Mouse (Mus musculus): ENCODE data around the gene Gimap7. TPM values are rescaled to one million over a fixed set of nuclear protein-coding genes. Genes with fewer than 3 reads are reported as not detected.

Gimap7 gene
- polyA plus RNA-seq, 1 experiment from 2014 or later, result not detected

DNA sequence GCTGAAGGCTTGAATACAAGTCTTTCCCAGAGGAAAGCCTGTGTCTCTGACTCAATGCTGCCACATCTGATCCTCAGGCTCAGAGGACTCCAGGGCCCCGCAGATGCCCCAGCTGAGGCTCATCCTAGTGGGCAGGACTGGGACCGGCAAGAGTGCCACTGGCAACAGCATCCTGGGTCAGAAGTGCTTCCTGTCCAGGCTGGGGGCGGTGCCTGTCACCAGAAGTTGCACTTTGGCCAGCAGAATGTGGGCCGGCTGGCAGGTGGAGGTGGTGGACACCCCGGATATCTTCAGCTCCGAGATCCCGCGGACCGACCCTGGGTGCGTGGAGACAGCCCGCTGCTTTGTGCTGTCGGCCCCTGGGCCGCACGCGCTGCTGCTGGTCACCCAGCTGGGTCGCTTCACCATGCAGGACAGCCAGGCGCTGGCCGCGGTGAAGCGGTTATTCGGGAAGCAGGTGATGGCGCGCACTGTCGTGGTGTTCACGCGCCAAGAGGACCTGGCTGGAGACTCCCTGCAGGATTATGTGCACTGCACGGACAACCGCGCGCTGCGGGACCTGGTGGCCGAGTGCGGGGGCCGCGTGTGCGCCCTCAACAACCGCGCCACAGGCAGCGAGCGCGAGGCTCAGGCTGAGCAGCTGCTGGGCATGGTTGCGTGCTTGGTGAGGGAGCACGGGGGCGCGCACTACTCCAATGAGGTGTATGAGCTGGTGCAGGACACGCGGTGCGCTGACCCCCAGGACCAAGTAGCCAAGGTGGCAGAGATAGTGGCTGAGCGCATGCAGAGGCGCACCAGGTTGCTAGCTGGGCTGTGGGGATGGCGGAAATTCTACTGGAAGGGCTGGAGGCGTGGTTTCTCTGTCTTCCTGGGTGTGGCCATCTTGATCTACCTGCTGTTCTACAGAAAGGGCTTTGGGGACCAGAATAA lies 24.3 kb downstream of the Gimap7 start:
- 2% methylated on average over 52 of the region's 52 CpGs for WGBS
- H3K27me3 ChIP-seq, result peaks cover 58% of the 10 kb centered on the region
- H3K9ac ChIP-seq (replicated peaks), result no peak overlapping the region
- peak overlapping the region; percentile 77 for H3K4me2 ChIP-seq
- H3K27ac ChIP-seq, result no peak overlapping the region
- H3K36me3 ChIP-seq, result no peaks in the 10 kb centered on the region
- no peak; the same call in 1 of the 2 replicates for ATAC-seq (ENCODE audit: insufficient number of reproducible peaks, insufficient read depth, low FRiP score, low TSS enrichment, low read depth)
- no peaks in the 10 kb centered on the region for H3K9me3 ChIP-seq
- peaks cover 11% of the 10 kb centered on the region; the same call in 1 of the 2 replicates for H3K4me1 ChIP-seq (replicated peaks)
- H3K4me3 ChIP-seq (replicated peaks), result peak overlapping the region; percentile 46

DNA sequence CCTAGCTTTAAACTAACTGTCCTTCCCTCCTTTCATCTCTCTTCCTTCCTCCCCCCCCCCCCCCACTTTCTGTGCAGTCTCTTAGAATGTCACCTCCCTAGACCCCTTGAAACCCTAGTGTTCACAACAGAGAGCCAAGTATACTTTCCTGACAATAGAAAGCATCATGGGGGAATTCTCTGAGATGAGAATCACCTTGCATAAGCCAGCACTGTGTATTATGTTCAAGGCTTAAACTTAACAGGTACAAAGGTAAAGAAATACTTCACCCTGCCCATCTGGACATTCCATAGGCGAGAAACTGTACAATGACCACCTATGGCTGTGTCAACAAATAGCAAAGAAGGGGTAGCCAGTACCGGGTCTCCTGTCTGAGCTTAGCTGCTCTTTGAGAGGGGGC lies 27.1 kb downstream of the Gimap7 start:
- H3K27me3 ChIP-seq, result peaks cover 53% of the 10 kb centered on the region
- no peaks in the 10 kb centered on the region for H3K36me3 ChIP-seq
- no peaks in the 10 kb centered on the region for H3K9me3 ChIP-seq
- peaks cover 11% of the 10 kb centered on the region; the same call in 1 of the 2 replicates for H3K4me1 ChIP-seq (replicated peaks)
- no peak overlapping the region for H3K4me2 ChIP-seq
- no peak overlapping the region for H3K4me3 ChIP-seq (replicated peaks)
- no peak overlapping the region for H3K9ac ChIP-seq (replicated peaks)
- 73% methylated on average over 2 of the region's 2 CpGs for WGBS
- no peak overlapping the region for H3K27ac ChIP-seq
- ATAC-seq (ENCODE audit: insufficient number of reproducible peaks, insufficient read depth, low FRiP score, low TSS enrichment, low read depth), result no peak

DNA sequence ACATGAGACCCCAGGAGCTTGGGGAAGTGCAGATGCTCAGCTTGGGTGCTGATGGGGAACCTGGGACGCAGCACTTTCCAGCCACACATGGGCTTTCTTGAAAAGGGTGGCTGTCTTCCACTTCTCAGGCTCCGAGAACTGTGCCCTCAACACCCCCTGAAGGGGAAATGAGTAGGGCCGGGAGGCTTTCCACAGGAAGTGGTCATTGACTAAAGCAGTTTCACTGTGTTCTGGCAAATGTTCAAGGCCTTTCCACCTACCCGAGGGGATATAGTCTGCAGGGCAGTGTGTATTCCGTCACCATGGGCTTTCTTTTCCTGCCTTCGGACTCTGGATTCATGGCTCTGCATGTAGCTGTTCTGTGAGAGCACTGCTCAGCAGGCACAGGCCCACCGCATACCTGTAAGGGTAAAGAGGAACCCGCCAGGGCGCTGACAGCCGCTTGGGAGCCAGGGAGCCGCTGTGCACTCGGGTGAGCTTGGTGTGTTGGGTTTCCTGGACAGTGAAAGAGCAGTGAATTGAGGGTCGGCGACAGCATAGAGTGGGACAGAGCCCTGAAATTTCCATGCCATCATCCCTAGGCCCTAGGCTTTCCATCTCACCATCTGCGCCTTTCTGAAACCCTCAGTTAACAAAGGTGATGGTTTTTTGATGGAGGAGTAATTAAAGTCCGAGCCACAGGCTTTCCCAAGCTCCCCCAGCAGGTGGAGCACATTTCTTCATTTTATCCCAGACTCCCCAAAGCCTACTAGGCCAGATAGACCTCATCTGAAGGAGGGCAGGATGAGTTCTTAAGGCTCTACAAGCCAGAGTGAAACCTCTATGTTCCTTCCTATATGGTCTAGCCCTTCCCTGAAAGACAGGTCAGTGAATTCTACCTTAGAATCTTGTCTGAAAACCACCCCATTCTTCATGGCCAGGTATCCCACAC lies 27.8 kb downstream of the Gimap7 start, which contains the start of gene Gimap5:
Gene Gimap5, plus strand, starts transcription at position 239 of the 931 bp plus-strand sequence.
- Histone ChIP-seq H3K27ac (0 out of 2 replicates have a peak within 1 kb of the TSS, but pooled peaks have one; percentile 59), H3K4me2 (peak within 1 kb of the TSS; percentile 23; the same call in 1 of the 2 replicates)
- no peak for ATAC-seq (ENCODE audit: insufficient number of reproducible peaks, insufficient read depth, low FRiP score, low TSS enrichment, low read depth)

DNA sequence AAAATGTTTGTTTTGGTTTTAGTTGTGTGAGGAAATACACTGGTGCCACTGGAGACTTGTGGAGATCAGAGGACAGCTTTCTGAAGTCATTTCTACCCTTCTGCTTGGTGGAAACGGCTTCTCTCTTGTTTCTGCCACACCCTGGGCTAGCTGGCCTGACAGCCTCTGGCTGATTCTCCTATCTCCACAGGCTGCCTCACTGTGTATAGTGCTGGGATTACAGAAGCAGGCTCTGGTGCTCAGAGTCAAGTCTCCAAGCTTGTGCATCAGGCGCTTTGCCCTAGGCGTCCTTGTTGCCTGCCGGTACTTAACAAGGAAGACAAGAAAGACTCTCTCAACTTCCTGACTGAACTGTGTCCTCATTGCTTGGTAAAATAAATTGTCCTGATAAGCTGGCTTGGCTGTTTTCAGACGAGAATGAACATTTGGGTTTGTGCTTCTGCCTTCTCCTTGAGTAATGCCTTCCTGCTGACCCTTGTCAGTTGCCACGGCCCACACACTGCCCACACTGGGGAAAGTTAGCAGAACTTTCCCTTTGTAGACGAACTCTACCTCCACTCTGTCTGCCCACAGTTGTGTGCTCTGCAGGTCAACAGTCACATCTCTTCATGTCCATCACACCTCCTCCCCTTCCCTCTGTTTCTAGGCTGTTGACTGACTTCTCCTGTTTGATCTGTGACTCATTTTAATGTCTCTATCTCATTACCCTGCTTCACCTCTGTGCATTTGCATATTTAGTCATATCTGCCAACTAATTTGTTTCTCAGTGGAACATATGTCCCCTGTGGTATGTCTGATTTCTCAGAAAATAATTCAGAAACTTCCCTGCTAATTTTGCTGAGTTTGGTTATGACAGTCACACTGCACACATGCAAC lies 28.9 kb downstream of the Gimap7 start:
- no peak overlapping the region for H3K27ac ChIP-seq
- H3K36me3 ChIP-seq, result no peaks in the 10 kb centered on the region
- H3K4me2 ChIP-seq, result no peak overlapping the region
- ATAC-seq (ENCODE audit: insufficient number of reproducible peaks, insufficient read depth, low FRiP score, low TSS enrichment, low read depth), result no peak
- H3K27me3 ChIP-seq, result peaks cover 34% of the 10 kb centered on the region
- no peak overlapping the region for H3K9ac ChIP-seq (replicated peaks)
- H3K4me1 ChIP-seq (replicated peaks), result peaks cover 10% of the 10 kb centered on the region; the same call in 1 of the 2 replicates
- H3K9me3 ChIP-seq, result no peaks in the 10 kb centered on the region
- H3K4me3 ChIP-seq (replicated peaks), result no peak overlapping the region
- WGBS, result 57% methylated on average over 7 of the region's 7 CpGs

More for the DNA sequence above, 27.8 kb downstream of the Gimap7 start, which contains the start of gene Gimap5:
- Histone ChIP-seq H3K27me3 (peaks cover 46% of the 10 kb centered on the region), H3K9ac (replicated peaks) (no peak within 1 kb of the TSS), H3K9me3 (no peaks in the 10 kb centered on the region), H3K4me1 (replicated peaks) (peaks cover 11% of the 10 kb centered on the region; the same call in 1 of the 2 replicates), H3K4me3 (replicated peaks) (no peak within 1 kb of the TSS), H3K36me3 (no peaks in the 10 kb centered on the region)
- 48% methylated on average over 16 of the region's 16 CpGs for WGBS

DNA sequence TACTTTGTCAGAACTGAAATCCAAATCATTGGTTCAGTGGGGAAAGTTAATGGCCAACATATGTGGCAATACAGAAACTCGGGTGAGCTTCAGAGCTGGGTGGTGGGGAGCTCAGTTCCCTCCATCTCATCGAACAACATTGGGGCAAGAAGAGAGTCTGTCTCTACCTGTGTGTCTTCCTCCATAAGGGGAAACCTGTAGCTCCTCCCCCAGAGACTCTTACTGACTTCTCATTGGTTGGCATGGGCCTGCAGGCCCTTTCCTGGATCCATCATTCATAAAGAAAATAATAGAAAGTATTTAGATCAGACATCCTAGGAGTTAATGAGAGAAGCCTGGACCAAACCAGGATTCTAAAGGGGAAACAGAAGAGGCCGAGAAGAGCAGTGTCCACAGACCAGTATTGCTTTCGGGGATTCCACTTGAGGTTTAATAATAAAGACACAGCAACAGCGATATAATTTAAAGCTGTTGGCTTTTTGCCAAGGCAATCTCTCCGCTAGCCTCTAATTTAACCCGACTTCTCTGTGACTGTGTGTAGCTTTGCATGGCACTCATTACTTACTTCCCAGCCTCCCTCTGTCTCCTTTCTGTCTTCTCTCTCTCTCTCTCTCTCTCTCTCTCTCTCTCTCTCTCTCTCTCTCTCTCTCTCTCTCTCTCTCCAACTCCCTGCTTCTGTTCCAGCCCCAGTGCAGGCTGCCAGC lies 45.3 kb downstream of the Gimap7 start:
- no peak for ATAC-seq (ENCODE audit: insufficient number of reproducible peaks, insufficient read depth, low FRiP score, low TSS enrichment, low read depth)
- Histone ChIP-seq H3K4me1 (replicated peaks) (no peaks in the 10 kb centered on the region), H3K9ac (replicated peaks) (no peak overlapping the region), H3K9me3 (peaks cover 5% of the 10 kb centered on the region; the same call in 1 of the 2 replicates), H3K4me3 (replicated peaks) (no peak overlapping the region), H3K36me3 (no peaks in the 10 kb centered on the region), H3K27ac (no peak overlapping the region), H3K27me3 (no peaks in the 10 kb centered on the region), H3K4me2 (no peak overlapping the region)
- WGBS, result 60% methylated on average over 7 of the region's 7 CpGs

DNA sequence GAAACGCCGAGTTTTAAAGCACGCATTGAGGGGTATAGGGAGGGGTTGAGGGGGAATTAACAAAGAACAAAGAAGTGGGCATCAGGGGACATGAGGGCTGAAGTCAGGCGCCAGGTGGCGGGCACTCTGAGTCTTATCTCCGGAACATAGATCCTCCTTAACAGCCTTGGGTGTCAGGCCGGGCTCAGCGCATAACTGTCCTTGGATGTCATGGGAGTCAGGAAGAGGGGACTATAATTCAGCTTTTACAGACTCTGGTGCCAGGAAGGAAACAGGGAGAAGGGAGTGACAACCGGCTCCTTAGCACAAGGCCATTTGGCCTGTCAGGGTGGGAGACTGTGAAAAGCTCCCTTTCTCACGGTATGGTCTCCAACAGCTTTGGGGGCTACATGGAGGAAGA lies 46.1 kb downstream of the Gimap7 start:
- peaks cover 5% of the 10 kb centered on the region; the same call in 1 of the 2 replicates for H3K9me3 ChIP-seq
- H3K36me3 ChIP-seq, result no peaks in the 10 kb centered on the region
- H3K4me1 ChIP-seq (replicated peaks), result no peaks in the 10 kb centered on the region
- H3K4me2 ChIP-seq, result no peak overlapping the region
- ATAC-seq (ENCODE audit: insufficient number of reproducible peaks, insufficient read depth, low FRiP score, low TSS enrichment, low read depth), result no peak
- H3K27ac ChIP-seq, result no peak overlapping the region
- H3K9ac ChIP-seq (replicated peaks), result no peak overlapping the region
- 91% methylated on average over 10 of the region's 10 CpGs for WGBS
- H3K4me3 ChIP-seq (replicated peaks), result no peak overlapping the region
- H3K27me3 ChIP-seq, result no peaks in the 10 kb centered on the region

DNA sequence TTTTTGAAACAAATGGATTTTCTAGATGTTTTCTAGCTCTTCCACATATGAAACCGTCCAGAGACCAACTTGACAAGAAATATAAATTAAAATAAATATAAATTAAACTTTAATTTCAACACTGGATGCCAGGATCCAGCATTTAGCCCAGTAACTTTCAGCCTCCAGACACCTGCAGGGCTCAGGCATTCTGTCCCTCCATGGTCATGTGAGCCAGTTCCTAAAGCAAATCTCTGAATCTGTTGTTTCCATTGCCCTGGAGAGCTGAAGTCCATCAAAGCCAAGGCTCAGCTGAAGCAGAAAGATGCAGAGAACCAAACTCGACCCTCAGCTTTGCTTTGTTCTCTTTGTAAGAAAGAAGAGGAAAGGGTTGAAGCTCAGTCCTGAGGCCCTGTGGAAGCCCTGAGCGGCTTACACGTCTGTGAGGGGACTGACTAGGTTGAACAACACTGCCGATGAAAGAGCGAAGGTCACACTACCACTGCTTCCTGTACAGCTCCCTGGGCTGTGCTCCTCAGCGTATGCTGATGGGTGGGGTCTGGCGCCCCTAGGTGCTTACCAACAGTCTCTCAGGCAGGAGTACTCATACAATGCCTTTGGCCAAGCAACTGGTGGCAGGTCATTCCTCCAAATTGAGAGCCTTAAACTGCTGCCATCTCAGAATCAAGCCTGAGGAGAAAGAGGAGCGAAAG lies 49.9 kb downstream of the Gimap7 start:
- Histone ChIP-seq H3K4me3 (replicated peaks) (no peak overlapping the region), H3K4me2 (no peak overlapping the region), H3K9ac (replicated peaks) (no peak overlapping the region), H3K9me3 (peaks cover 5% of the 10 kb centered on the region; the same call in 1 of the 2 replicates), H3K27ac (no peak overlapping the region), H3K36me3 (no peaks in the 10 kb centered on the region), H3K27me3 (no peaks in the 10 kb centered on the region), H3K4me1 (replicated peaks) (0 out of 2 replicates have a peak, but pooled peaks cover 2% of the 10 kb centered on the region)
- no peak for ATAC-seq (ENCODE audit: insufficient number of reproducible peaks, insufficient read depth, low FRiP score, low TSS enrichment, low read depth)
- 78% methylated on average over 9 of the region's 9 CpGs for WGBS

DNA sequence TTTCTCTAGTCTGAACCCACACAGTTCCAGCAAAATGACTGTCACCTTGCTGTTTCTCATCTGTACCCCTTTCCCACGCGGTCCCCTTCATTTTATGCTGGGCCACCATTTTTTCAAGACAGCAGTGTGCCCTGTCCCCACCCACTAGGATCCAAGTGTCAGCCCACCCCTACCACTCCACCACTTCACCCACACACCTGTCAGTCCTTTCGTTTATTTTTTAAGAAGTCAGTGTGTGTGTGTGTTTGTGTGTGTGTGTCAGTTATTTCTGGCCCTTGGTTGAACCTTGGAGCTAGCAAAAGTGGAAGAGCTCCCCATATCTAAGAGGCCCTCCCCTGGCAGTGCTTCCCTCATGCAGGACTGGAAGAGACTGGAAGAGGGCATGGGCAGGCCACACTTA lies 50.5 kb downstream of the Gimap7 start:
- 0 out of 2 replicates have a peak, but pooled peaks cover 2% of the 10 kb centered on the region for H3K4me1 ChIP-seq (replicated peaks)
- WGBS, result 83% methylated on average over 3 of the region's 3 CpGs
- no peak for ATAC-seq (ENCODE audit: insufficient number of reproducible peaks, insufficient read depth, low FRiP score, low TSS enrichment, low read depth)
- H3K9ac ChIP-seq (replicated peaks), result no peak overlapping the region
- no peak overlapping the region for H3K27ac ChIP-seq
- no peaks in the 10 kb centered on the region for H3K27me3 ChIP-seq
- H3K4me3 ChIP-seq (replicated peaks), result no peak overlapping the region
- no peak overlapping the region for H3K4me2 ChIP-seq
- H3K36me3 ChIP-seq, result no peaks in the 10 kb centered on the region
- peaks cover 5% of the 10 kb centered on the region; the same call in 1 of the 2 replicates for H3K9me3 ChIP-seq

DNA sequence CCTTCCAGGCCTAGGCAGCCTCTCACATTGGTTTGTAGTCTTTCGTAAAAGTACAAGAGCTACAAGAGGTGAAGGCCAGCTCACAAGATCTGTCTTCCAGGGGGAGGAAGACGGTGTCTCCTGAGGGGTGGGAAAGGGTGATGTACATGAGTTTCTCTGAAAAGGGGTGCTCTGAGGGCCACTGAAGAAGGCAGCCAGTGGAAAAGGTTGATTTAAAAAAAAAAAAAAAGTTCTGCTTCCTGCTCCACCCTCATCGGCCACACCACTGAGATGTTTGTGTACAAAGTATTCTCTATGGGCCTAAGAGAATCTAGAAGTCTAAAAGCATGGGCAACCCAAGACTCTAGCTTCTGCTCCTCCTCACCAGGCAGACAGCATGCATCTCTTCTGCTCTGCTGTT lies 52.3 kb downstream of the Gimap7 start, which contains the start of gene Gimap3:
Gene Gimap3, minus strand, starts transcription at position 156 of the 400 bp plus-strand sequence.
- Histone ChIP-seq H3K36me3 (no peaks in the 10 kb centered on the region), H3K9ac (replicated peaks) (no peak within 1 kb of the TSS), H3K4me1 (replicated peaks) (0 out of 2 replicates have a peak, but pooled peaks cover 2% of the 10 kb centered on the region), H3K27ac (no peak within 1 kb of the TSS), H3K27me3 (no peaks in the 10 kb centered on the region), H3K4me2 (no peak within 1 kb of the TSS), H3K9me3 (no peaks in the 10 kb centered on the region), H3K4me3 (replicated peaks) (no peak within 1 kb of the TSS)
- no peak for ATAC-seq (ENCODE audit: insufficient number of reproducible peaks, insufficient read depth, low FRiP score, low TSS enrichment, low read depth)
- 93% methylated on average over 3 of the region's 3 CpGs for WGBS
